Comparison of ENCODE assay signal across 21 mouse cellular contexts in the genomic region with DNA sequence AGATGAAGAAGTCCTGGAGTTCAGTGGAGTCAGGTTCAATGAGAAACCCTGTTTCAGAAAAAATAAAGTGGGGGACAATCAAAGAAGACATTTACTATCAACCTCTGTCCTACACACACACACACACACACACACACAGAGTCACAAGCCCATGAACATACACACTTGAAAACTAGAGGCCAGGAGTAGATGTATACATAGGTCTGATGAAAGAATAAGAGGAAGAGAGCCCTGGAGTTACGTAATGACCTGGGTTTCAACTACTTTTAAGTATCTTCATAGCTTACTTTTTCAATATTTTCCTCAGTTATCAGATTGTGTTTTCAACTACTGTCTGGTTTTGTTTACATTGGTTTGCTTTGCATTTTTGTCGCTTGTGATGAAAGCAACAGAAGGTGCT. TPM values are rescaled to one million over a fixed set of nuclear protein-coding genes. Genes with fewer than 3 reads are reported as not detected.
"Had no signal": no experiment of that assay in that cellular context is flagged by ENCODE, and none has a peak within 500 bp of the region (broad histone marks: within the 10 kb centered on the region; RNA-seq: fewer than 3 reads in every experiment).

No protein-coding gene starts in this region.

- DNase-seq: gastrocnemius, adult 2 months; gastrocnemius, postnatal 10 days; gastrocnemius, postnatal 25 days; heart, adult 2 months; heart, postnatal 14 days; heart, postnatal 4 days; kidney, adult 18-20 months; kidney, adult 8-10 months; kidney, postnatal 10 days; kidney, postnatal 25 days; kidney, postnatal 4 days had no signal

- ATAC-seq: hindbrain, embryonic 16.5 days; inflammation-experienced regulatory T-cells, adult 6 months; intestine, embryonic 15.5 days; intestine, postnatal 0 days; liver, embryonic 12.5 days had no signal

RNA-seq across cellular contexts. Expression of gene Arhgef38, which starts 54.0 kb away (rescaled TPM):
- total RNA-seq: gastrocnemius, adult 2 months; gastrocnemius, postnatal 10 days; gastrocnemius, postnatal 25 days; gastrocnemius, postnatal 4 days; heart, adult 2 months; heart, postnatal 4 days; layer of hippocampus, adult 2 months; layer of hippocampus, postnatal 25 days; left cerebral cortex, adult 2 months; left cerebral cortex, postnatal 36 days had no signal
